Mouse (Mus musculus) adrenal gland, postnatal 25 days (tissue): ENCODE data around the gene Rgl1. TPM values are rescaled to one million over a fixed set of nuclear protein-coding genes. Genes with fewer than 3 reads are reported as not detected.
"Not testable (repeated sequence)": the region's sequence is repeated elsewhere in the genome, so short reads cannot be mapped to it uniquely, and the experiment has no call there.

Experiments
- DNase-seq: peaks from one replicate; pipeline ENCODE4 v3.0.0; 2021; ENCODE audit warnings: mixed read lengths
- total RNA-seq: library from RNA; stranded (reverse); gene quantifications from 2 replicates; pipeline ENCODE4 v1.2.3, GENCODE M21; 2021

Rgl1 gene
- total RNA-seq, 1 experiment from 2014 or later: 31.1 TPM

GRCm38 (mm10) chr1:152785446-152785845 is 19.3 kb upstream of the Rgl1 start:
- not testable (repeated sequence) for DNase-seq

GRCm38 (mm10) chr1:152784620-152785019 is 18.5 kb upstream of the Rgl1 start:
- DNase-seq: no peak

- DNase-seq: peak; percentile 84
These were observed 13.1 kb upstream of the Rgl1 start for GRCm38 (mm10) chr1:152779071-152779737.

DNA sequence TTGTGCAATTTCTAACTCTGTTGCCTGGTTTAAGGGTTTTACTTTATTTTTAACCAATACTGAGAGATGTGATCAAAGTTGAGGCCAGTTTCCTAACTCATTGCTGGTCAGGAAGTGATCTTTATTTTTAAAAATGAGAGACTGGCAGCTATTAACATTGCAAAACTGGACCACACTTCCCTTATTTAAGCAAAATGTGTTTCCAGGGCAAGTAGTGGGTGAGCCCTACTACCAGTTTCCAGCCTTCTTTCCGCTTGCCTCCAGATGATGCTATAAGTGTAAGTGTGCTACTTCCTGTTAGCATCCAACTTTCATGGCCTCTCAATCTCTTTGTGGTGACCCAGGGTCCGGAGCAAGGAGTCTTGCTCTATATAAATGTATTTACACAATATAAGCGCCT is 8.4 kb upstream of the Rgl1 start:
- DNase-seq: not testable (repeated sequence)

- DNase-seq: no peak
These were observed 4.9 kb upstream of the Rgl1 start for GRCm38 (mm10) chr1:152771016-152771415.

DNA sequence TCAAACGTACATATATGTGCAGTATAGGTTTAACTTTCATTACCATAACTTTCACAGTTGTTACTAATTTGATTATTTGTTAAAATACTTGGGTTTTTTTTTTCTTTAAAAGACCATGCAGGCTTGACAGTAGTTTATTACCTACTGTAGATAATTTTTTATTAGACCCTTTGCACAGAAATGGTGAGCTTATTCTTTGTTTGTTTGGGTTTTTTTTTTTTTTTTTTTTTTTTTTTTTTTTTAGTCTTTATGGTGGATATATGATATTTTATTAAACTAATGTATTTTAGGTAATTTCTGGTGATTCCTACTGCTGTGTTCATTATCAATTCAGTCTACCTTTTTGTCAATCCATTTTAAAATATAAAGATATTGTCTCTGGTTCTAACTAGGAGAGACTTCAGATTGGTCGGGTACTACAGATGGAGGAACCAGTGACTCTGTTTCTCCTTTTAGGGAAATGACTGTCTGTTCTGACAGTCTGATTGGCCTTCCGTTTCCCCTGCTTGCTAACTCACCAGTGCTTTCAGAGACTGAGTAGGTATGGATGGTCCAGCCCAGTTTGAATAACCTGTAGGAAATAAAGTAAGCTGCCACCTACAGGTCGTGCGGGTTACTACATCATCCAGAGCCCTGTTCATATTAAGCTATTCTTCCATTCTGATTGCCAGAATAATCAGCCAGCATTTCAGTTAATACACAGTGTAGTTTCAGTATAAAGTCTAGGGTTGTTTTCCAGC is 1.8 kb upstream of the Rgl1 start:
- peak; percentile 72 for DNase-seq

DNA sequence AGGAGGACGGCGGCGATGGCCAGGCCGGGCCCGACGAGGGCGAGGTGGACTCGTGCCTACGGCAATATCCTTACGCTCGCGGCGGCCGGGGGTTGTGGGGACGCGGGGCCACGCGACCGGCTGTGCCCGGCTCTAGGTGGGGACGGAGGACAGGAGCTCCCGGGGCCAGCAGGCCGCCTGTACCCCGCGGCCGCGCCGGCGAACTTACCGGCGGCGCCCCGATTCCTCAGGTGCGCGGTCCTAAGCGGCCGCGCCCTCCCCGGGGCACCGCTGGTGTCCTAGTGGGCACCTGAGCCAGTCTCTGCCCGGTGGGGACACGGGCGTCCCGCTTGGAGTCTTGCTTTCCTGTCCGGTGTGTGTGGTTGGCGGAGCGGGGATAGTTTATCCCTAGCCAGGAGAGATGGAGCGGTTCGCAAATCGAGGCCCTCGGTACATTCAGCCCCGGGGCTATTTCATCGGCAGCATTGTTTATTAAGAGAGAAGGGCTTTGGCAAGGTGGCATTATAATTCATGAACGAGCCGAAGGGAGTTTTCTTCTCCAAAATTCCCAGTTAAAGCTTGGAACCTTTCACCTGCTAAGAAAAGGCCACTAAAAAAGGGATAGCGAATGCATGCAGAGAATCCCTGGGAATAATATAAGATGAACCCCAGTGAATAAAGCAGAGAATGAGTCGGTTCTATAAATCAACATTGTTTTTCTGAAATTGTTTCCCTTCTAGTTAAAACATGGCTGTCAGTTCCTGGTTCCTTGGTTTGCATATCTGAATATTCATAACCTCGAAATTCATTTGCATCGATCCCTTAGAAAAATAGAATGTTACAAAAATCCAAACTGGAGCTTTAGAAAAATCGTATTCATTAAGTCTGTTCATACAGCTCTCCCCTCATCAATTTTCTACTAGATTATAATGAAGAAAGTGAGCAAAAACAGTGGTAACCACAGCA is 925 bp upstream of the Rgl1 start:
- DNase-seq: peak; percentile 39

- no peak for DNase-seq
These were observed 4.4 kb downstream of the Rgl1 start for GRCm38 (mm10) chr1:152761791-152762190.

DNA sequence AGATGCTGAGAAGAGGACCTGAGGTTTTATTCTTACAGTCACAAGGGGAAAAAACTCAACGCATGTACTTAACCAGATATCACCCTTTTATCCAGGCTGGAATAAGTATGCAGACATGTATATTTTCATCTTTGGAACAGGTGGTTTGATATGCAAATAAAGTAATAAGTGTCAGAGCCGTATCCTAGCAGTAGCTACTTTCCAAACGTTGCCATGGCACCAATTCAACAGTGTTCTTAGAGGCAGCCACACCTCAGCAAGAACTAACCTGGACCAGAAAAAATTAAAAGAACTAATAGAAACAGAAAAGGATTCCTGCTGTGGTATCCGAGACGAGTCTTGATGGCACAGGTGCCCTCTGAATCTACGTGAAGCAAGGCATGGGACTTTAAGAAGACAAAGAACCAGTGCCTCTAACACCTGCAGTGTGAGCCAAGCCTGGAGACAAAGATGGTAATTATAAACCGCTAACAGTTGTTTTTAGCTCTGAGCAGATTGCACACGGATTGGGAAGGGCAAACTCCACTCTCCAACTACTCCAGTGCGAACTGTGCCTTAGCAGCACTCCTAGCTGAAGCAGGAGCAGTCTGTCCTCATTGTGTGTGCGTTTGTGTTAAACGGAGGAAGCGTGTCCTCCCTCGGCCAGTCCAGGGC is 15.7 kb downstream of the Rgl1 start, which contains the start of gene Apobec4:
Gene Apobec4, plus strand, starts transcription at position 240 of the 654 bp plus-strand sequence.
- DNase-seq: no peak

GRCm38 (mm10) chr1:152749276-152749675 is 16.9 kb downstream of the Rgl1 start:
- no peak for DNase-seq

DNA sequence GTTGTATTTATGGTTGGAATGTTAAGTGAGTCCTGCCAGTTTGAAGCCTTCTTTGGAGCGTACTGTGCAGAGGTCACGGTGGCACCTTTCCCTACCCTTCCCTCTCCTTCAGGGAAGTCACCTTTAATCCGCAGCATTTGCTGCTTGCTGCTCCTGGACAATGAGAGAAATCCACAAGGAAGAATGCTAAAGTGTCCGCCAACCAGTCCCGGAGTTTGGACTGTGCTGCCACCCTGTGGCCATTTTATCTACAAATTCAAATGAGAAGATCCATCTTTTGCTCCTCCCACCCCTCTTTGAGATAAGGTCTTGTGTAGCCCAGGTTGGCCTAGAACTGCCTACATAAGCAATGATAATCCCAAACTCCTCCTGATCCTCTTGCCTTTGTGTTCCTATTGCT is 19.7 kb downstream of the Rgl1 start:
- peak; percentile 78 for DNase-seq

DNA sequence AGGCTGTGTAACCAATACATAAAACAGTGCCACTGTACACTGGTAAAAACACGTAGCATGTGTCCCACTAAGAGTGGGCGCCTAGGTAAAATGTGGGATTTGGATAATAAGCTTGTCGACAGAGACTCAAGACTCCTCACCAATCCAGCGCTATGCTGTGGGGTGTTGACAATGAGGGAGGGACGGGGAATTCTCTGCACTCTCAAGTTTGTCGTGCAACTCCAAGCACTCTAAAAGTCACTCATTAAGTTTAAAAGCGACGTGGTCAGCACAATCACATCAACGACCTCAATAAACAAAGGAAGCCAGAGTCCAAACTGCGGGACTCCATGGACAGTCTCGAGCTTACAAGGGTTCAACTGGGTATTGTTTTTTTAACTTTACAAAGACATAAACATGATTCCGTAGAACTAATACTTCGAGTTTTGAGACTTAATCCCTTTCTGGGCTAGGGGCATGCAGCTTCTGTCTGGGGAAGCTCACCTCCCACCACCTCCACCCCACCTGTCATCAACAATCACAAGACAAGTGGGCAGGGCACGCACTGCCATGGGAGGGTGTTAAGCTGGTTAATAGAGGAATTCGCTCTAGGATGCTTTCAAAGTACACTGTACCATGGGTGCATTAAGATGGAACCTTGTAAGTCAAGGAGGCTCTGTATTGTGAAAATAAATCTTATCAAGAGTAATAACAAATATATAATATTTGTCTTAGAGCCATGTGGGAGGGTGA is 22.9 kb downstream of the Rgl1 start:
- no peak for DNase-seq

DNA sequence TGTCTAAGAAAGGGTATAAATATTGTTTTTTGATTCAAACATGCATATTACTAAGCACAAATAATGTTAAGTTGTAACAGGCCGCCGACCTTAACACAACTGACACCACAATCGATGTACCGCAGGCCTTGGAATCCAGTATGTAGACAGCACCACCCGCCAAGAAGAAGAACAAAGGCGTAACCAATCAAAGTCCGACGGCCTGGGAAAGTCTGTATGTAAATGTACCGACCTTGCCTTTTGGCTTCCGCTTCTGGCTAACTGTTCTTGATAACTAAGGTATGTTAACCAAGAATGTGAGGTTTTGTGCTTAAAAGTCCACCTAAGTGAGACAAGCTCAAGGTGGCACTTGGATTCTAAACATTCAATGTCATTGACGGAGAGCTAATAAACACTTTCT is 26.8 kb downstream of the Rgl1 start:
- DNase-seq: no peak

- no peak for DNase-seq
These were observed 27.4 kb downstream of the Rgl1 start for GRCm38 (mm10) chr1:152738793-152739192.

GRCm38 (mm10) chr1:152727604-152728236 is 38.4 kb downstream of the Rgl1 start:
- DNase-seq: no peak

GRCm38 (mm10) chr1:152726095-152726494 is 40.1 kb downstream of the Rgl1 start:
- no peak for DNase-seq

DNA sequence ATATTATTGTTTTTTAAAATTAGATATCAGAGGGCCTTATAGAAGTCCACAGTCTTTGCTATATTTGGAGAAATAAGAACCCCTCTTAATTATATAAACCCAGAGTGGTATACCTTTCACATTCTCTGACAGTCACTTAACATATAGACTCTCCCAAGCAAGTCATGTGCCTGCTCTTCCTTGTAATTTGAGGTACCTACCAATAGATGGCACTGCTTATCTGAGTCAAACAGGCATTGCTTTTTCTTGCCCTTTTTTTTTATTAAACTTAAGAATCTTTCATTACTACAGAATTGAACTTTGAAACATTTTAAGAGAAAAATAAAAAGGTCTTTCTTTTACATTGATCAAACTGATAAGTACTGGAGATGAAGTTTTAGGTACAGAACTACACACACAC is 41.9 kb downstream of the Rgl1 start:
- no peak for DNase-seq

DNA sequence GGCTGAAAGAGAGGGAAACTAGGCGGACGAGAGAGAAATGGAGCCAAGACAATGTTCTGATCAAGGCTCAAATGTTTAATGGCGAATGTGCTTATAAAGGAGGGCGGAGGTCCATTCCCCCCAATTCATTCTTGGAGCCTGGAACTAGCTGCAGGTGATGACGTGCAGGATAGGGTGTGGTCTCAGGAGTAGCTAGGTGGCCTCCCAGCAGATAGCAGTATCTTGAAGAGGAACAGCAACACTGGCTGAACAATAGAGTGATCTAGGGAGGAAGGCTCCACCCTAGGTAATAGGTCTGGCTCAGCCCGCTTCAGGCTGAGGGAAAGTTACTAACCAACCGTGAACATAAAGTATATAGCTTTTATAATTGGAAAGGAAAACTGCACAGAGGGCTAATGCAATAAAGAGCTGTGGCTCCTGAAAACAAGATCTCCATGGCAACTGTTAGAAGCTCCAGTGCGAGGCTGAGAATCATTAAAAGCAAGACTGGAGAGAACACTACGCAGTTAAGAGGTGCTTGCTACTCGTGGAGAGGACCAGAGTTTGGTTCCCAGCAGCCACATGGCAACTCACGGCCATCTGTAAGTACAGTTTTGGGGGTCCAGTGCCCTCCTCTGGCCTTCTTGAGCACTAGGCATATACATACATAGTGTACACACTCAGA is 44.5 kb downstream of the Rgl1 start:
- no peak for DNase-seq

GRCm38 (mm10) chr1:152720969-152721368 is 45.2 kb downstream of the Rgl1 start:
- DNase-seq: no peak

DNA sequence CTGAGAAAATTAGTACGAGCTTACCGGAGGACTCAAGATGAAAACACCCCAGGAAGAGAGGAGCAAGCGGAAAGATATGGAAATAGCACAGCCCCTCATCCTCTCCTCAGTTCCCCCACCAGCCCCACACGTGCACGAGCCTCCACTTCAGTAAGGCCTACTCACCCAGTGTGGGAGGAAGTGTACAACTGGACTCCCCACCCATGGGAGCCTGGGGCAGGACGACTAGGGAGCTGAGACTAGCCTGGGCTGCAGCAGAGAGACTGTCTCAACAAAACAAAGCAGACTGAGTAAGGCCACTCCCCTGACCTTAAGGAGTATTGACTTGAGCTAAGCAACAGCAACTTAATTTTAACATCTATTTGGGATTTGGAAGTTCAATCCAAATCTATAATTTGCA is 48.0 kb downstream of the Rgl1 start:
- DNase-seq: no peak
